Mouse (Mus musculus) erythroblast, embryonic 14.5 days (primary cell): ENCODE results near the gene Zfp148. TPM values are rescaled to one million over a fixed set of nuclear protein-coding genes. Genes with fewer than 3 reads are reported as not detected.

Experiments
- H3K27me3 ChIP-seq: 2 replicates; pipeline ENCODE4 v1.6.1; 2012; ENCODE audit warnings: inconsistent platforms; ENCODE audit not compliant: control insufficient read depth
- H3K36me3 ChIP-seq: 2 replicates; pipeline ENCODE4 v1.6.1; 2012; ENCODE audit warnings: mild to moderate bottlenecking, inconsistent platforms; ENCODE audit not compliant: control insufficient read depth
- H3K4me1 ChIP-seq: 2 replicates; pipeline ENCODE4 v1.6.1; 2012; ENCODE audit warnings: inconsistent platforms; ENCODE audit not compliant: control insufficient read depth
- H3K4me3 ChIP-seq: replicated peaks from 2 replicates; pipeline ENCODE3; 2012; ENCODE audit warnings: moderate library complexity, mild to moderate bottlenecking, inconsistent platforms
- H3K9me3 ChIP-seq: 2 replicates; pipeline ENCODE4 v1.6.1; 2012; ENCODE audit warnings: low read length, inconsistent platforms, mixed read lengths; ENCODE audit not compliant: control insufficient read depth
- GATA1 ChIP-seq: IDR thresholded peaks from 2 replicates; pipeline ENCODE4 v1.6.1; 2012; ENCODE audit warnings: low read length, inconsistent platforms, mixed read lengths
- TAL1 ChIP-seq: IDR thresholded peaks from 3 replicates; pipeline ENCODE4 v1.6.1; 2012; ENCODE audit warnings: low read length, inconsistent platforms, mixed read lengths
- polyA plus RNA-seq: library from polyadenylated mRNA; stranded (reverse); fragments of >175 nt; gene quantifications from 2 replicates; pipeline ENCODE4 v1.2.3, GENCODE M21; 2012

Zfp148 gene
- polyA plus RNA-seq, 1 experiment, result 0.05 TPM

DNA sequence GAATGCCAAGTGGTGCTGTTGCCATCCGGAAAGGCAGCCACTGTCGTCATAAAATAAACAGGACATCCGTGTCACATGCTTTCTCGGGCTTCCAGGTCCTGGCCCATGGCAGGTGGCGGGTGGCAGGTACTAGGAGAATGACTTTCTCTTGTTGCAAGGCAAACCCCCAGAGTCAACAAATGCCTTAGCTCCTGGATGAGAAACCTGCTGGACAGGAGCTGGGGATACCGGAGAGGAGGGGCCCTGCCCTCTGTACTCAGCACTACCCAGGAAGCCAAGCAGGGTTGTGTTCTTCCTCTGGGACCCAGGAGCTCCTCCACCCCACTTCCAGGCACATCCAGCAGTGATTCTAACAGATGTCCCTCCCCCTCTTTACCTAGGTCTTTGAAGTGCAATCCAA lies 131.9 kb downstream of the Zfp148 start:
- Histone ChIP-seq H3K4me1 (no peaks in the 10 kb centered on the region; the same call in 1 of the 2 replicates), H3K9me3 (peaks cover 3% of the 10 kb centered on the region; the same call in 1 of the 2 replicates)

GRCm38 (mm10) chr16:33516807-33517565 lies 136.3 kb downstream of the Zfp148 start, which contains the start of gene Slc12a8:
Slc12a8 (plus strand) TSS chr16:33517328.
- H3K9me3 ChIP-seq, result no peaks in the 10 kb centered on the region
- no peaks in the 10 kb centered on the region; the same call in 1 of the 2 replicates for H3K4me1 ChIP-seq
- TF ChIP-seq GATA1 (no peak), TAL1 (no peak)
- H3K36me3 ChIP-seq, result no peaks in the 10 kb centered on the region
- H3K4me3 ChIP-seq, result no peak within 1 kb of the TSS
- H3K27me3 ChIP-seq, result peaks cover 18% of the 10 kb centered on the region

More for the DNA sequence above, 131.9 kb downstream of the Zfp148 start:
- Histone ChIP-seq H3K36me3 (no peaks in the 10 kb centered on the region), H3K27me3 (peaks cover 12% of the 10 kb centered on the region), H3K4me3 (no peak overlapping the region)
- TF ChIP-seq TAL1, result no peak
- TF ChIP-seq GATA1, result no peak

GRCm38 (mm10) chr16:33517627-33518026 lies 137.0 kb downstream of the Zfp148 start:
- Histone ChIP-seq H3K9me3 (no peaks in the 10 kb centered on the region), H3K4me1 (no peaks in the 10 kb centered on the region; the same call in 1 of the 2 replicates), H3K27me3 (peaks cover 18% of the 10 kb centered on the region), H3K4me3 (no peak overlapping the region), H3K36me3 (no peaks in the 10 kb centered on the region)
- TF ChIP-seq TAL1, result no peak
- no peak for TF ChIP-seq GATA1

DNA sequence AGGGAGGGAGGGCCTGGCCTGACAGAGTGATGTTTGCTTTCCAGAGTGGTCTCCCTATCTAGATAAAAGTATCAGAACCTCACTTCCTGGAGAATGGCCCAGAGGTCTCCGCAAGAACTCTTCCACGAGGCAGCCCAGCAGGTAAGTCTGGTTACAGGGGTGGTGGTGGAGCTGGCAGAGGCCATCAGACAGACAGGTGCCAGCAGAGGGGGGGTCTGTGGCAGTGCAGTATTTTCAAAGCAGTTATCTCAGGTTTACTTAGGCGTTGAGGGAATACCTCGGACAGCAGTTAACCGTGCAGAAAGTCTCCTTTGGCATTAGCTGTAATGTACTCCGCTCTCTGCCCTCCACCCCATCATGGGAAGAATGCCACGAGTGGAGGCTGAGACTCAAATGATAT lies 137.6 kb downstream of the Zfp148 start:
- Histone ChIP-seq H3K4me1 (no peaks in the 10 kb centered on the region; the same call in 1 of the 2 replicates), H3K27me3 (peaks cover 18% of the 10 kb centered on the region), H3K36me3 (no peaks in the 10 kb centered on the region), H3K4me3 (no peak overlapping the region), H3K9me3 (no peaks in the 10 kb centered on the region)
- TF ChIP-seq TAL1 (no peak), GATA1 (no peak)

DNA sequence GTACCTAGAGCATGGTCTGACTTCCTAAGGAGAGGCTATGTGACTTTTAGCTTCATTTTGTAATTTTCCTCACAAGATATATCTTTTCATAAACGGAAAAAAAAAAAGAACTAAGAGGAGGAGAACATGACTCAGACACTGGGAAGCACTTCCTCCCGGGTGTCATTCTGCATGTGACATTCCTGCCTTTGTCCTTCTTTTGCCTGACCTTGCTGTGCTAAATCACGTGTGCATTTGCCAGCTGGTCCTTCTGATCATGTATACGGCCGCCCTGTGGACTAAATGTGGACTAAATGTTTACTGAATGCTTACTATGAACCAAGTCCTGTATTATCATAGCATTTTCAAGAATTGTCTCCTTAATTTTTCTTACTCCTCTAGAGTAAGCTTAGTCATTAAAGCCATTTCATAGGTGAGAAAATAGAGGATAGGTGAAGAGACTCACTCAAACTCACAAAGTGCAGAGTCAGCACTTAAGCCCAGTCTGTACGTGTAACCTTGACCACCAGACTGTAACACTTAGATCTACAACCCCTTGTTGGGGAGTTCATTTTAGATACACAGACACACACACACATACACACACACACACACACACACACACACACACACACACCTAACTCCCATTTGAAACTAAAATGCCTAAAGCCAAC lies 139.4 kb downstream of the Zfp148 start:
- no peaks in the 10 kb centered on the region; the same call in 1 of the 2 replicates for H3K4me1 ChIP-seq
- no peaks in the 10 kb centered on the region for H3K9me3 ChIP-seq
- H3K27me3 ChIP-seq, result peaks cover 18% of the 10 kb centered on the region
- H3K4me3 ChIP-seq, result no peak overlapping the region
- no peak for TF ChIP-seq GATA1
- no peak for TF ChIP-seq TAL1
- H3K36me3 ChIP-seq, result no peaks in the 10 kb centered on the region

DNA sequence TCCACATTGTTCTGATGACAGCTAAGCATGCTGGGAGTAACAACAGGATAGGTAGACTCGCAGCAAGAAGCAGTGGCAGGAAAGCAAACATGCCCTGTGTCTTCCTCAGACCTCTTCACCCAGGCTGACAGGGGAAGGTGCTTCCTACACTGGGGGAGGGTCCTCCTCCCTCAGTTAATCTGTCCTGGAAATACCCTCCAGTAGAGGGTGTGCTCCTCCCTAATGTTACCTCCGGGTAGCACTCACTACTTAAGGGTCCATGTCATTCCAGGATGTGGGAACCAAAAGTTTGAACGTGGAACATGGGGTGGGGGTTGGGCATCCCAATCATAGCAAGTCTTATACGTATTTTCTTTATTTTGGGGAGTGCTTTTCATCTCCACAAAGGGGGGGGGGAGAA lies 141.9 kb downstream of the Zfp148 start:
- Histone ChIP-seq H3K9me3 (no peaks in the 10 kb centered on the region), H3K4me1 (no peaks in the 10 kb centered on the region), H3K4me3 (no peak overlapping the region), H3K27me3 (peaks cover 7% of the 10 kb centered on the region), H3K36me3 (no peaks in the 10 kb centered on the region)
- TF ChIP-seq TAL1 (no peak), GATA1 (no peak)

DNA sequence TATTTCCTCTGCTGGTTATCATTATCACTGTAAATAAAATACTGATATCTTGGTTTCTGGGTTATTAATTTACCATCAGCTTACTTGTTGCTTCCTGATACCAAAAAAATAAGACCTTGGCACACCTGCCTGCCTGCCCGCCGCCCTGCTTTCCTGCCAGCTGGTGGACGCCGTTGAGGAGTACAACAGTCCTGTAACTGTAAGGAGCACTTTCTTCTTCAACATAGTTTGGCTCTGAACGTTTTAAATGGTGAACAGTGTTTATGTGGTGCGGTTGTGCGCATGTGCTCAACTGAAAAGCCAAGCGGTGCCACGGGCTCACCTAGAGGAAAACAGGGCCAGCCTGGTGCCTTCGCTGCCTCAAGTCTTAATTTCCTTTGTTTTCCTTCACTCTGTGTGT lies 142.9 kb downstream of the Zfp148 start:
- no peaks in the 10 kb centered on the region for H3K36me3 ChIP-seq
- H3K9me3 ChIP-seq, result no peaks in the 10 kb centered on the region
- no peaks in the 10 kb centered on the region for H3K27me3 ChIP-seq
- no peak overlapping the region for H3K4me3 ChIP-seq
- H3K4me1 ChIP-seq, result no peaks in the 10 kb centered on the region
- TF ChIP-seq GATA1 (no peak), TAL1 (no peak)

- Histone ChIP-seq H3K4me1 (no peaks in the 10 kb centered on the region), H3K27me3 (no peaks in the 10 kb centered on the region), H3K9me3 (no peaks in the 10 kb centered on the region), H3K4me3 (no peak overlapping the region), H3K36me3 (no peaks in the 10 kb centered on the region)
- no peak for TF ChIP-seq TAL1
- TF ChIP-seq GATA1, result no peak
These were observed 149.1 kb downstream of the Zfp148 start for GRCm38 (mm10) chr16:33529502-33530454.
